Mouse (Mus musculus): ENCODE results near the gene Klf7.

DNA sequence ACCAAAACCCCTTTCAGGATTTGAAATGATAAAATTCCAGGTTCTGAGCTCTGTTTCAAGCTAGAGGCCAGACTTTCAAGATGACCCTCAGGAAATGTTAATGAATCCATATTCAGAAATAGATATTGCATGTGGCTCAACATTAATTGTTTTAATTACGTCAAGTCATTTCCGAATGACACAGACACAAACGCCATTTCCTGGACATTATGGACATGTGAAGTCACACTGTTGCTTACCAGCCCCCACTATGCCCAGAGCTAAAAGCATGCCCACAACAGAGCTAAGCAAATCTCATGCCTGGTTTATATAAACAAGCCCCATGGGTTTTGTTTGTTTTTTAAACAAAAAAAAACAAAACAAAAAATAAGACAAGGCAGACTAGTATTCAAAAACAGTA is 7.5 kb downstream of the Klf7 start:
- no peak for TF ChIP-seq CTCF (conservative IDR thresholded peaks at IDR 0.05; ENCODE audit: insufficient read depth, insufficient read length, low read depth, low read length)
- no peak for TF ChIP-seq POLR2A (IDR thresholded peaks at IDR 0.05; ENCODE audit: low read depth, low read length)

Data from kidney, adult 2 months (tissue).